Mouse (Mus musculus) embryonic facial prominence, embryonic 10.5 days (tissue): Measurements from ENCODE around the gene Ctns. TPM values are rescaled to one million over a fixed set of nuclear protein-coding genes. Genes with fewer than 3 reads are reported as not detected.

Experiments
- DNase-seq: peaks from one replicate; pipeline ENCODE4 v3.0.0-alpha.2; 2017; ENCODE audit warnings: low spot score
- H3K27ac ChIP-seq: fragments of 300-500 bp; sonication (generic); replicated peaks from 2 replicates; pipeline ENCODE4 v1.5.1; 2016; ENCODE audit warnings: mild to moderate bottlenecking
- H3K27me3 ChIP-seq: fragments of 300-500 bp; sonication (generic); replicated peaks from 2 replicates; pipeline ENCODE4 v1.6.1; 2016; ENCODE audit warnings: low read depth, mild to moderate bottlenecking; ENCODE audit not compliant: poor library complexity, severe bottlenecking
- H3K36me3 ChIP-seq: fragments of 300-500 bp; sonication (generic); replicated peaks from 2 replicates; pipeline ENCODE4 v1.6.1; 2016; ENCODE audit warnings: mild to moderate bottlenecking, moderate library complexity
- H3K4me1 ChIP-seq: fragments of 300-500 bp; sonication (generic); 2 replicates; pipeline ENCODE4 v1.6.1; 2016
- H3K4me3 ChIP-seq: fragments of 300-500 bp; sonication (generic); 2 replicates; pipeline ENCODE4 v1.5.1; 2016; ENCODE audit warnings: mild to moderate bottlenecking, moderate library complexity
- H3K9me3 ChIP-seq: fragments of 300-500 bp; sonication (generic); 2 replicates; pipeline ENCODE4 v1.6.1; 2016; ENCODE audit warnings: mild to moderate bottlenecking
- WGBS: fragments of 180-500 bp; shearing (Covaris S2); methylation state at CpG from one replicate; pipeline ENCODE4 v1.1.7; 2016; 5-methylcytosine and 5-hydroxymethylcytosine counted together
- polyA plus RNA-seq: library from polyadenylated mRNA; unstranded; fragments of >200 nt; fragmentation: Nextera tagmentation; extraction: Ambion mirVana; gene quantifications from 2 replicates; pipeline ENCODE4 v1.2.1, GENCODE M21; 2016

The Ctns gene
- 17.4 and 18.4 TPM in 2 replicates for polyA plus RNA-seq

- Histone ChIP-seq H3K4me1 (peaks cover 20% of the 10 kb centered on the region), H3K27me3 (no peaks in the 10 kb centered on the region; the same call in 1 of the 2 replicates), H3K36me3 (peaks cover 10% of the 10 kb centered on the region; the same call in 1 of the 2 replicates), H3K27ac (peak within 1 kb of the TSS; percentile 74), H3K4me3 (peak within 1 kb of the TSS; percentile 76), H3K9me3 (no peaks in the 10 kb centered on the region)
- DNase-seq: peak; percentile 85
- WGBS: 1% methylated on average over 22 of the region's 22 CpGs
Observed at GRCm38 (mm10) chr11:73198603-73199229, at the start of gene Ctns. Gene Ctns, minus strand, starts transcription at chr11:73199042.

- WGBS: 87% methylated on average over 4 of the region's 4 CpGs
- DNase-seq: no peak
Observed at GRCm38 (mm10) chr11:73242777-73243176, 43.9 kb upstream of the Ctns start.

GRCm38 (mm10) chr11:73242199-73242598 lies 43.4 kb upstream of the Ctns start:
- H3K4me3 ChIP-seq: no peak overlapping the region
- no peak for DNase-seq
- no peak overlapping the region for H3K27ac ChIP-seq
- no peaks in the 10 kb centered on the region for H3K9me3 ChIP-seq
- H3K36me3 ChIP-seq: no peaks in the 10 kb centered on the region
- 89% methylated on average over 6 of the region's 6 CpGs for WGBS
- no peaks in the 10 kb centered on the region for H3K27me3 ChIP-seq
- peaks cover 4% of the 10 kb centered on the region; the same call in 1 of the 2 replicates for H3K4me1 ChIP-seq

More at GRCm38 (mm10) chr11:73242777-73243176, 43.9 kb upstream of the Ctns start:
- Histone ChIP-seq H3K4me1 (peaks cover 4% of the 10 kb centered on the region; the same call in 1 of the 2 replicates), H3K27ac (no peak overlapping the region), H3K27me3 (no peaks in the 10 kb centered on the region), H3K9me3 (no peaks in the 10 kb centered on the region), H3K36me3 (no peaks in the 10 kb centered on the region), H3K4me3 (no peak overlapping the region)

- no peaks in the 10 kb centered on the region for H3K9me3 ChIP-seq
- no peak for DNase-seq
- H3K36me3 ChIP-seq: no peaks in the 10 kb centered on the region
- no peaks in the 10 kb centered on the region for H3K27me3 ChIP-seq
- 81% methylated on average over 3 of the region's 3 CpGs for WGBS
- no peak overlapping the region for H3K27ac ChIP-seq
- H3K4me3 ChIP-seq: no peak overlapping the region
- H3K4me1 ChIP-seq: peaks cover 9% of the 10 kb centered on the region; the same call in 1 of the 2 replicates
Observed at GRCm38 (mm10) chr11:73236731-73237130, 37.9 kb upstream of the Ctns start.

- 46% methylated on average over 5 of the region's 5 CpGs for WGBS
- Histone ChIP-seq H3K36me3 (no peaks in the 10 kb centered on the region), H3K4me1 (peaks cover 9% of the 10 kb centered on the region; the same call in 1 of the 2 replicates), H3K27ac (no peak overlapping the region), H3K27me3 (no peaks in the 10 kb centered on the region), H3K9me3 (no peaks in the 10 kb centered on the region), H3K4me3 (no peak overlapping the region)
- no peak for DNase-seq
Observed at GRCm38 (mm10) chr11:73235990-73236701, 37.3 kb upstream of the Ctns start.

GRCm38 (mm10) chr11:73233992-73234391 lies 35.1 kb upstream of the Ctns start, which contains the start of gene Trpv1:
Gene Trpv1, plus strand, starts transcription at chr11:73234292.
- H3K4me1 ChIP-seq: peaks cover 5% of the 10 kb centered on the region; the same call in 1 of the 2 replicates
- H3K4me3 ChIP-seq: no peak within 1 kb of the TSS
- WGBS: 85% methylated on average over 5 of the region's 5 CpGs
- no peak for DNase-seq
- H3K27me3 ChIP-seq: no peaks in the 10 kb centered on the region
- no peak within 1 kb of the TSS for H3K27ac ChIP-seq
- no peaks in the 10 kb centered on the region; the same call in 1 of the 2 replicates for H3K9me3 ChIP-seq
- H3K36me3 ChIP-seq: no peaks in the 10 kb centered on the region

- Histone ChIP-seq H3K27ac (no peak overlapping the region), H3K9me3 (no peaks in the 10 kb centered on the region; the same call in 1 of the 2 replicates), H3K36me3 (no peaks in the 10 kb centered on the region), H3K27me3 (no peaks in the 10 kb centered on the region), H3K4me1 (peaks cover 5% of the 10 kb centered on the region; the same call in 1 of the 2 replicates), H3K4me3 (no peak overlapping the region)
- WGBS: 75% methylated on average over 2 of the region's 2 CpGs
- DNase-seq: no peak
Observed at GRCm38 (mm10) chr11:73232513-73232912, 33.7 kb upstream of the Ctns start.

- H3K27me3 ChIP-seq: no peaks in the 10 kb centered on the region
- no peak overlapping the region for H3K27ac ChIP-seq
- H3K9me3 ChIP-seq: no peaks in the 10 kb centered on the region; the same call in 1 of the 2 replicates
- no peak overlapping the region for H3K4me3 ChIP-seq
- WGBS: 86% methylated on average over 5 of the region's 5 CpGs
- DNase-seq: no peak
- H3K4me1 ChIP-seq: no peaks in the 10 kb centered on the region
- H3K36me3 ChIP-seq: no peaks in the 10 kb centered on the region
Observed at GRCm38 (mm10) chr11:73230081-73230480, 31.2 kb upstream of the Ctns start.

GRCm38 (mm10) chr11:73228881-73229280 lies 30.0 kb upstream of the Ctns start:
- H3K9me3 ChIP-seq: no peaks in the 10 kb centered on the region; the same call in 1 of the 2 replicates

GRCm38 (mm10) chr11:73225856-73226255 lies 27.0 kb upstream of the Ctns start:
- Histone ChIP-seq H3K4me1 (no peaks in the 10 kb centered on the region), H3K36me3 (no peaks in the 10 kb centered on the region), H3K27ac (no peak overlapping the region), H3K27me3 (no peaks in the 10 kb centered on the region), H3K4me3 (no peak overlapping the region), H3K9me3 (no peaks in the 10 kb centered on the region; the same call in 1 of the 2 replicates)
- WGBS: 91% methylated on average over 6 of the region's 6 CpGs
- DNase-seq: no peak

More at GRCm38 (mm10) chr11:73228881-73229280, 30.0 kb upstream of the Ctns start:
- DNase-seq: no peak
- Histone ChIP-seq H3K27ac (no peak overlapping the region), H3K4me1 (no peaks in the 10 kb centered on the region), H3K36me3 (no peaks in the 10 kb centered on the region), H3K4me3 (no peak overlapping the region), H3K27me3 (no peaks in the 10 kb centered on the region)
- WGBS: 76% methylated on average over 5 of the region's 5 CpGs

- Histone ChIP-seq H3K4me1 (no peaks in the 10 kb centered on the region), H3K9me3 (no peaks in the 10 kb centered on the region; the same call in 1 of the 2 replicates), H3K36me3 (no peaks in the 10 kb centered on the region), H3K27me3 (no peaks in the 10 kb centered on the region), H3K4me3 (no peak overlapping the region), H3K27ac (no peak overlapping the region)
- no peak for DNase-seq
- 75% methylated on average over 2 of the region's 2 CpGs for WGBS
Observed at GRCm38 (mm10) chr11:73223966-73224365, 25.1 kb upstream of the Ctns start.

- no peaks in the 10 kb centered on the region for H3K36me3 ChIP-seq
- no peak for DNase-seq
- no peak overlapping the region for H3K27ac ChIP-seq
- no peak overlapping the region for H3K4me3 ChIP-seq
- no peaks in the 10 kb centered on the region for H3K4me1 ChIP-seq
- H3K27me3 ChIP-seq: no peaks in the 10 kb centered on the region
- whole genome bisulfite sequencing: 48% methylated on average over 5 of the region's 5 CpGs
- no peaks in the 10 kb centered on the region for H3K9me3 ChIP-seq
Observed at GRCm38 (mm10) chr11:73222846-73223245, 24.0 kb upstream of the Ctns start.
